Mouse (Mus musculus): ENCODE results near the gene Cgnl1. TPM values are rescaled to one million over a fixed set of nuclear protein-coding genes. Genes with fewer than 3 reads are reported as not detected.
A peak's percentile ranks its signal among the peaks of the same experiment; 100 is the strongest.

Gene Cgnl1
- polyA plus RNA-seq, 1 experiment from 2014 or later: 9.8 TPM

- no peak overlapping the region for H3K27ac ChIP-seq (ENCODE audit: low read depth)
- DNase-seq (ENCODE audit: low spot score): no peak
These were observed 174.5 kb downstream of the Cgnl1 start for GRCm38 (mm10) chr9:71596888-71597287.

DNA sequence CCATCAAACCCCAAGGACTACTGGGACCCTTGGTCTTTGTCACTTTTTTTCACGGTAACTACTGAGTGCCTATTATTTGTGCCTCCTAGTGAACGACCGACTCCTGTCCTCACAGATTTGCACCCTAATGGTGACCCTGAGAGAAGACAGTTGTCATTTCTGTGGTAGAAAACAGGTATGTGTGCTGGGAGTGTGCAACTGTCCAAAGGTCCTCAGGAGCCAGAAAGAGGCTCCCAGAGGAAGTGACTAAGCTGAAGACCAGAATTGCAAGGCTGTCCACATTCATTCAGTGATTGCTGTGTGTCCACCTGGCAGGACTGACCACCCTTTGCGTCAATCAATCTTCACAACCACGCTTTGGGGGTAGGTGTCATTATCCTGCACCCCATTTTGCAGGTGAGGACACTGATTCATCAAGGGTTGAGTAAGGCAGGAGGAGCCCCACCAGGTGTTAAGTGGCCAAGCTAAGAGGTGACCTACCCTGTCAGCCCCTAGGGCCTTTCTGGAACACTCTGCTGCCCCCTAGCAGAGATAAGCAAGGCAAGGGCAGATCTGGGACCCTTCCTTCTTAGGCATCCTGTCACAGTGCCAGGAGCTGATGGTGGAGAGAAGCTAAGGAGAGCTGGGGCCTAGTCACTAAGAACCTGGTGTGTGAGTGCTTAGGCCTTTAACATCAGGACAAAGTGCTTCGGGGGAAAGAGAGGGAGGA, 178.7 kb downstream of the Cgnl1 start:
- H3K9ac ChIP-seq (ENCODE audit: low read length): no peak overlapping the region
- ATAC-seq (replicated peaks; ENCODE audit: low FRiP score, low TSS enrichment, low read depth): no peak
- peak overlapping the region; percentile 53 for H3K4me3 ChIP-seq (ENCODE audit: low read depth, low read length)
- H3K4me2 ChIP-seq (ENCODE audit: low read length): peak overlapping the region; percentile 72
- no peak for DNase-seq (ENCODE audit: low spot score)
- no peaks in the 10 kb centered on the region for H3K9me3 ChIP-seq (ENCODE audit: control insufficient read depth, low read length)
- H3K4me1 ChIP-seq (replicated peaks; ENCODE audit: control insufficient read depth, insufficient read depth, low read length): peaks cover 6% of the 10 kb centered on the region
- 28% methylated on average over 6 of the region's 6 CpGs for WGBS
- no peaks in the 10 kb centered on the region for H3K27me3 ChIP-seq (replicated peaks; ENCODE audit: control insufficient read depth, insufficient read depth, low read length)
- no peaks in the 10 kb centered on the region for H3K36me3 ChIP-seq (ENCODE audit: control insufficient read depth, insufficient read depth, low read length)
- no peak overlapping the region for H3K27ac ChIP-seq (ENCODE audit: low read depth)

More at GRCm38 (mm10) chr9:71596888-71597287, 174.5 kb downstream of the Cgnl1 start:
- 56% methylated on average over 6 of the region's 6 CpGs for WGBS
- H3K4me3 ChIP-seq (ENCODE audit: low read depth, low read length): no peak overlapping the region
- H3K4me1 ChIP-seq (replicated peaks; ENCODE audit: control insufficient read depth, insufficient read depth, low read length): peaks cover 6% of the 10 kb centered on the region; the same call in 1 of the 2 replicates
- H3K36me3 ChIP-seq (ENCODE audit: control insufficient read depth, insufficient read depth, low read length): no peaks in the 10 kb centered on the region
- H3K9ac ChIP-seq (ENCODE audit: low read length): no peak overlapping the region
- no peak overlapping the region for H3K4me2 ChIP-seq (ENCODE audit: low read length)
- no peak for ATAC-seq (replicated peaks; ENCODE audit: low FRiP score, low TSS enrichment, low read depth)
- H3K9me3 ChIP-seq (ENCODE audit: control insufficient read depth, low read length): no peaks in the 10 kb centered on the region
- no peaks in the 10 kb centered on the region for H3K27me3 ChIP-seq (replicated peaks; ENCODE audit: control insufficient read depth, insufficient read depth, low read length)

- Histone ChIP-seq H3K9me3 (ENCODE audit: control insufficient read depth, low read length) (no peaks in the 10 kb centered on the region), H3K27me3 (replicated peaks; ENCODE audit: control insufficient read depth, insufficient read depth, low read length) (no peaks in the 10 kb centered on the region), H3K4me2 (ENCODE audit: low read length) (peak within 1 kb of the TSS; percentile 72), H3K9ac (ENCODE audit: low read length) (peak within 1 kb of the TSS; percentile 55), H3K27ac (ENCODE audit: low read depth) (no peak within 1 kb of the TSS), H3K36me3 (ENCODE audit: control insufficient read depth, insufficient read depth, low read length) (no peaks in the 10 kb centered on the region), H3K4me1 (replicated peaks; ENCODE audit: control insufficient read depth, insufficient read depth, low read length) (peaks cover 6% of the 10 kb centered on the region), H3K4me3 (ENCODE audit: low read depth, low read length) (peak within 1 kb of the TSS; percentile 53)
- ATAC-seq (replicated peaks; ENCODE audit: low FRiP score, low TSS enrichment, low read depth): peak; percentile 93
- peak; percentile 95 for DNase-seq (ENCODE audit: low spot score)
- under 1% methylated on average over 29 of the region's 29 CpGs for WGBS
These were observed 179.4 kb downstream of the Cgnl1 start, which contains the start of gene Myzap for GRCm38 (mm10) chr9:71591938-71592548. Myzap (minus strand) TSS chr9:71592360.

GRCm38 (mm10) chr9:71591106-71591505, 180.3 kb downstream of the Cgnl1 start:
- no peaks in the 10 kb centered on the region for H3K9me3 ChIP-seq (ENCODE audit: control insufficient read depth, low read length)
- no peak overlapping the region; the same call in 1 of the 2 replicates for H3K4me3 ChIP-seq (ENCODE audit: low read depth, low read length)
- 36% methylated on average over 5 of the region's 5 CpGs for WGBS
- H3K4me2 ChIP-seq (ENCODE audit: low read length): peak overlapping the region; percentile 72
- H3K27me3 ChIP-seq (replicated peaks; ENCODE audit: control insufficient read depth, insufficient read depth, low read length): no peaks in the 10 kb centered on the region
- H3K36me3 ChIP-seq (ENCODE audit: control insufficient read depth, insufficient read depth, low read length): no peaks in the 10 kb centered on the region
- DNase-seq (ENCODE audit: low spot score) (no peak), ATAC-seq (replicated peaks; ENCODE audit: low FRiP score, low TSS enrichment, low read depth) (no peak)
- H3K4me1 ChIP-seq (replicated peaks; ENCODE audit: control insufficient read depth, insufficient read depth, low read length): peaks cover 6% of the 10 kb centered on the region
- H3K27ac ChIP-seq (ENCODE audit: low read depth): no peak overlapping the region
- no peak overlapping the region for H3K9ac ChIP-seq (ENCODE audit: low read length)

DNA sequence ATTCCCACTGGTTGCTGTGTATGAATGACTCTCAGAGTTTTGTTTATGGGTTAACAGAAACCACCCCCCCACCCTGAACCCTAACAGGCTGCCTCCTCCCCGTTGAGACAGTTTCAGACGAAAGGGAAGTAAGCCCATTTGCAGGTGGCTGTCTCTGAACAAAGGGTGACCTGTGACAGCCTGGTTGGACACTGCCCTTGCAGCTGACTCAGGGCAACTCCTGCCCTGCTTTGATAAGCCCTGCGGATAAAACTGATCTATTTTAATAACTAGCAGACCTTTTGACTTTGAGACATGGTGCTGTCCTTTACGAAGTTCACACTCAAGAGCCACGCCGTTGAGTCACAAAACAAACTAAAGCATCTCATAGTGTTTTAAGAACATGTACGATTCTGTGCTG, 181.6 kb downstream of the Cgnl1 start:
- Histone ChIP-seq H3K4me1 (replicated peaks; ENCODE audit: control insufficient read depth, insufficient read depth, low read length) (peaks cover 6% of the 10 kb centered on the region), H3K27ac (ENCODE audit: low read depth) (no peak overlapping the region), H3K4me2 (ENCODE audit: low read length) (no peak overlapping the region), H3K36me3 (ENCODE audit: control insufficient read depth, insufficient read depth, low read length) (no peaks in the 10 kb centered on the region), H3K9me3 (ENCODE audit: control insufficient read depth, low read length) (peaks cover 7% of the 10 kb centered on the region; the same call in 1 of the 2 replicates), H3K27me3 (replicated peaks; ENCODE audit: control insufficient read depth, insufficient read depth, low read length) (no peaks in the 10 kb centered on the region), H3K4me3 (ENCODE audit: low read depth, low read length) (no peak overlapping the region), H3K9ac (ENCODE audit: low read length) (no peak overlapping the region)
- WGBS: 72% methylated on average over 7 of the region's 7 CpGs
- ATAC-seq (replicated peaks; ENCODE audit: low FRiP score, low TSS enrichment, low read depth) (no peak), DNase-seq (ENCODE audit: low spot score) (no peak)

DNA sequence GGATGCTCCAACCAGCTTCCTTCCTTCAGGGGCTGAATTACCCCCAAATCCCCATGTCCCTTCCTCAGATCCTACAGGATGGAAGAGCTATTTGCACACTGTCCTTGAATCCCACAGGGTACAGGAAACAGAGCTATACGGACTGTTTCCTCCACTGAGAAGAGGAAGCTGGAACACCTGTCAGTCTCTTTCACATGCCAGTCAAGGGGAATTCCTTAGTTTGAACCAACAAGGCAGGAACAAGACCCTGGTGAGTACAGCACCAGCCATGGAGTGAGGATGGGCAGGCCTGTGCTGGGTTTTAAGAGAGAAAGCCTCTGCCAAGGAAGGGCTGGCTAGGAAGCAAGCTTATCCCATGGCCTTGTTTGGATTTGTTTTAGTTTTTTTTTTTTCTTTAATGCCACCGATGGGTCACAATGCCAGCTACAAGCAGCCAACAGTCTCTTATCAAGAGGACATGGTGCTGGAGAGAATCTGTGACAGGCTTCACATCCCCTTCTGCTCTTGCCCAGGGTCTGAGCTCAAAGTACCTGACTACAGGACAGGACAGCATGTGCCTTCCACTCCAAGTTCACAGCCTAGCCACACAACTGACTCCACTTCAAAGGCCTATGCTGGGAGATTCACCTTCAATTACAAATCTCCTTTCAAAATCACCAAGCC, 182.3 kb downstream of the Cgnl1 start:
- Histone ChIP-seq H3K27me3 (replicated peaks; ENCODE audit: control insufficient read depth, insufficient read depth, low read length) (no peaks in the 10 kb centered on the region), H3K9me3 (ENCODE audit: control insufficient read depth, low read length) (peaks cover 7% of the 10 kb centered on the region; the same call in 1 of the 2 replicates), H3K4me1 (replicated peaks; ENCODE audit: control insufficient read depth, insufficient read depth, low read length) (peaks cover 6% of the 10 kb centered on the region), H3K4me2 (ENCODE audit: low read length) (no peak overlapping the region), H3K4me3 (ENCODE audit: low read depth, low read length) (no peak overlapping the region), H3K36me3 (ENCODE audit: control insufficient read depth, insufficient read depth, low read length) (no peaks in the 10 kb centered on the region), H3K9ac (ENCODE audit: low read length) (no peak overlapping the region), H3K27ac (ENCODE audit: low read depth) (no peak overlapping the region)
- no peak for ATAC-seq (replicated peaks; ENCODE audit: low FRiP score, low TSS enrichment, low read depth)
- DNase-seq (ENCODE audit: low spot score): no peak
- WGBS: 64% methylated on average over 2 of the region's 2 CpGs

DNA sequence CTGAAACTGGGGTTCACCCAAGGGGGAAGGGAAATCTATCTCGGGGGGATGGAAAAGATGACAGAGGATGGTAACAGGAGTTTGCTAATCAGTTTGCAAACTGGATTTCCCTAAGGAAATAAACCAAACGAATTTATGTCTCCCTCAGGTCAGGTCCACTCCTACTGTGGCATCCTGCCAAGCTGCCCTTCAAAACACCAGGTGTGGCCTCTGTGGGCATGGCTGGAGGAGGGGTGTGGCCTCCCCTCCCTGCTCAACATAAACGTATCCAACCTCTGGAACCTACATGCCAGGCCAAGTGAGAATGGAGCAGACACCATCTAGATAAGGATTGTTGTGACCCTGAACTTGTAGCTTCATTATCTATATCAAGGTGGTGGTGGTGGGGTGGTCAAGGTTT, 185.0 kb downstream of the Cgnl1 start:
- WGBS: 57% methylated on average over 3 of the region's 3 CpGs
- ATAC-seq (replicated peaks; ENCODE audit: low FRiP score, low TSS enrichment, low read depth) (no peak), DNase-seq (ENCODE audit: low spot score) (no peak)
- H3K4me1 ChIP-seq (replicated peaks; ENCODE audit: control insufficient read depth, insufficient read depth, low read length): no peaks in the 10 kb centered on the region
- no peak overlapping the region for H3K27ac ChIP-seq (ENCODE audit: low read depth)
- peaks cover 7% of the 10 kb centered on the region; the same call in 1 of the 2 replicates for H3K9me3 ChIP-seq (ENCODE audit: control insufficient read depth, low read length)
- H3K36me3 ChIP-seq (ENCODE audit: control insufficient read depth, insufficient read depth, low read length): no peaks in the 10 kb centered on the region
- no peaks in the 10 kb centered on the region for H3K27me3 ChIP-seq (replicated peaks; ENCODE audit: control insufficient read depth, insufficient read depth, low read length)
- no peak overlapping the region for H3K4me2 ChIP-seq (ENCODE audit: low read length)
- H3K9ac ChIP-seq (ENCODE audit: low read length): no peak overlapping the region
- no peak overlapping the region for H3K4me3 ChIP-seq (ENCODE audit: low read depth, low read length)

DNA sequence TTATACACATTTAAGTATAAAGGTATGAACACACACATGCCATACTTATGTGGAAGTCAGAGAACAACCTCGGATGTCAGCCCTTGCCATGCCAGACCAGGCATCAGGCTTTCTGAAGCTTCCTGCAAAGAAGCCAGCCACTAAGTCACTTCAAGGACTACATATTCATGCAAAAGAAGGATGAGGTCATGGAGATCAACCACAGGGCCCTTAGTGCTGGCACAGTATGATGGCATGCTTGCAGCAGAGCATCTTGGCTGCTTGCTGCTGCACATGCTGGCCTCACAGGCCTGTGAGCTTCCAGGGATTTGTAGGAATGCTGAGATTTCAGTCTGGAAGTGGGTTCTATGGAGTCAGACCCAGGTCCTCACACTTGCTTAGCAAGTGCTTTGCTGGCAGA, 188.6 kb downstream of the Cgnl1 start:
- Histone ChIP-seq H3K27me3 (replicated peaks; ENCODE audit: control insufficient read depth, insufficient read depth, low read length) (no peaks in the 10 kb centered on the region), H3K9me3 (ENCODE audit: control insufficient read depth, low read length) (peaks cover 7% of the 10 kb centered on the region; the same call in 1 of the 2 replicates), H3K4me1 (replicated peaks; ENCODE audit: control insufficient read depth, insufficient read depth, low read length) (no peaks in the 10 kb centered on the region), H3K4me3 (ENCODE audit: low read depth, low read length) (no peak overlapping the region), H3K36me3 (ENCODE audit: control insufficient read depth, insufficient read depth, low read length) (no peaks in the 10 kb centered on the region), H3K4me2 (ENCODE audit: low read length) (no peak overlapping the region), H3K9ac (ENCODE audit: low read length) (no peak overlapping the region), H3K27ac (ENCODE audit: low read depth) (no peak overlapping the region)
- DNase-seq (ENCODE audit: low spot score) (no peak), ATAC-seq (replicated peaks; ENCODE audit: low FRiP score, low TSS enrichment, low read depth) (no peak)
- 74% methylated on average over 1 of the region's 1 CpGs for WGBS

Measured in intestine, embryonic 14.5 days (tissue).